Mouse (Mus musculus) central nervous system, embryonic 11.5 days (tissue): ENCODE measurements around the gene Prmt2. TPM values are rescaled to one million over a fixed set of nuclear protein-coding genes. Genes with fewer than 3 reads are reported as not detected.

Experiments used
- polyA plus RNA-seq: library from polyadenylated mRNA; depleted of rRNA; stranded (reverse); fragments of >200 nt; gene quantifications from 2 replicates; pipeline ENCODE4 v1.2.3, GENCODE M21; 2012; rRNA removed

The Prmt2 gene
- 79.5 and 102 TPM in 2 replicates for polyA plus RNA-seq

GRCm38 (mm10) chr10:76237341-76238225, at the start of gene Prmt2:
Prmt2 (minus strand) TSS chr10:76237865.

GRCm38 (mm10) chr10:76253536-76253935, 15.9 kb upstream of the Prmt2 start, which contains the start of gene S100b:
S100b (plus strand) TSS chr10:76253853.

Other genes starting within 250 kb of the Prmt2 start
- 17.7 and 20.8 TPM in 2 replicates for gene Zfp280b, start 205.2 kb downstream of the Prmt2 start, polyA plus RNA-seq
- gene Slc5a4b, start 126.9 kb downstream of the Prmt2 start, polyA plus RNA-seq = not detected in 2 replicates
- 0.02 and 0.04 TPM in 2 replicates for gene Slc5a4a, start 90.4 kb downstream of the Prmt2 start, polyA plus RNA-seq
- 0.29 and 0.58 TPM in 2 replicates for gene S100b, start 16.0 kb upstream of the Prmt2 start, polyA plus RNA-seq
- 22.3 and 31.7 TPM in 2 replicates for gene Dip2a, start 107.4 kb upstream of the Prmt2 start, polyA plus RNA-seq
- gene AC141477.1, start 202.6 kb upstream of the Prmt2 start, polyA plus RNA-seq = 2.2 TPM in 1 of 2 replicates, not detected in the other
- gene Pcnt, start 204.9 kb upstream of the Prmt2 start, polyA plus RNA-seq = 39.2 and 45.9 TPM in 2 replicates
- gene 2610028H24Rik, start 211.2 kb upstream of the Prmt2 start, polyA plus RNA-seq = not detected in 2 replicates
- 53.7 and 84.3 TPM in 2 replicates for gene Mcm3ap, start 231.1 kb upstream of the Prmt2 start, polyA plus RNA-seq
- gene Ybey, start 231.2 kb upstream of the Prmt2 start, polyA plus RNA-seq = 3.8 and 4.6 TPM in 2 replicates